Mouse (Mus musculus): ENCODE data around the gene Ctxn1. TPM values are rescaled to one million over a fixed set of nuclear protein-coding genes. Genes with fewer than 3 reads are reported as not detected.

Ctxn1 gene
- polyA plus RNA-seq, 1 experiment from 2014 or later, result 210 TPM

DNA sequence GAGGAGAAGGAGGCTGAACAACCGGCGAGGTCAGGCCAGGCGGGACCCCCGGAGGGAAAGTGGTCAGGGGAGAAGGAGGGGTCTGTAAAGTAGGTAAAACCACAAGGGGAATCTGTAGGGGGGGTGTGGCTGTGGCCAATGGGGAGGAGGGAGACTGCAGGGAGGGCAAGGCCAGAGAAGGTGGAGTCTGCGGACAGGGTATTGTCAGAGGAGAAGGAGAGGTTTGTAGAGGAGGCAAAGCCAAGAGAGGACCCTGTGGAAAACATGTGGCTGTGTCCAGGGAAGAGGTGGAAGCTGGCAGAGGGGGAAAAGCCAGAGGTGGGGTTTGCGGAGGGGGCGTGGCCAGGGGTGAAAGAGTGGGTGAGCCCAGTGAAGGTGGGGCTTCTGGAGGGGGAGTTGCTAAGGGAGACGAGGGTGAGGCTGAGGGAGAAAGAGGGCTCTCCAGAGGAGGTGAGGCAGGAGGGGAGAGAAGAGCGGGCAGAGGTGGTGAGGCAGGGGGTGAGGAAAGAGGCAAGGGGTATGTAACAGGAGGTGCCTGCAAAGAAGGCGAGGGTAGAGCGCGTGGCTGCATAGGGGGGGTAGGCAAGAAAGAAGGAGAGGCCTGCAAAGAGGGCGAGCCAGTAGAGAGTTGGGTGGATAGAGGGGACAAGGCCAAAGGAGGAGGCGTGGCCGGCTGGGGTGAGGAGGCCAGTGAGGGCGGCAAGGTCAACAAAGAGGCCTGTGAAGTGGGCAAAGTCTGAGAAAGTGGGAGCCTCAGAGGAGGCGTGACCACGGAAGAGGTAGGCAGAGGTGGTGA lies 45.7 kb downstream of the Ctxn1 start:
- Histone ChIP-seq H3K4me2 (ENCODE audit: low read length) (peak overlapping the region; percentile 96), H3K27ac (replicated peaks; ENCODE audit: low read depth, low read length) (peak overlapping the region; percentile 55), H3K27me3 (ENCODE audit: control insufficient read depth, insufficient read depth, low read length) (no peaks in the 10 kb centered on the region), H3K4me3 (replicated peaks; ENCODE audit: low read depth, low read length) (peak overlapping the region; percentile 46), H3K9ac (replicated peaks; ENCODE audit: low read length) (peak overlapping the region; percentile 66), H3K9me3 (ENCODE audit: control insufficient read depth, low read length) (no peaks in the 10 kb centered on the region), H3K36me3 (ENCODE audit: control insufficient read depth, insufficient read depth, low read length) (peaks cover 40% of the 10 kb centered on the region), H3K4me1 (ENCODE audit: control insufficient read depth, insufficient read depth, low read length) (peaks cover 41% of the 10 kb centered on the region)
- ATAC-seq (ENCODE audit: low FRiP score, low TSS enrichment), result 0 out of 2 replicates have a peak, but pooled peaks have one; percentile 4
- DNase-seq, result peak; percentile 63
- WGBS, result 4% methylated on average over 18 of the region's 18 CpGs

DNA sequence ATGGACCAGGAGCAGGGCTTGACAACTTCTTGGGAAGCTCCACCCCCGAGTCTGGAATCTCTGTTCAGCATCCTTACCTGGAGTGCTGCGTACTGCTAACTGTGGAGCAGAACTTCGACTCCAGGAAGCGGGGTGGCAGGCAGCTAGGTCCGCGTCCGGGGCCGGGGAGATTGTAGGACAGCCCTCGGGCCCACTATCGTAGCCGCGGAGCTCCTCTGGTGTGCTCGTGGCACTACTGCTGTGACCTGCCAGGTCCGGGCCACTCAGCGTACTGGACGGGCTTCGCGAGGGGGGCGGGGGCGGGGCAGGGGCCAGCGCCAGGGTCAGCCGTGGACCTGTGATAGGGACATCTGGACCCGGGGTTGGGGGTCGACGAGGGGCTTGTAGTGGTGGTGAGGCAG lies 46.3 kb downstream of the Ctxn1 start:
- Histone ChIP-seq H3K9me3 (ENCODE audit: control insufficient read depth, low read length) (no peaks in the 10 kb centered on the region), H3K9ac (replicated peaks; ENCODE audit: low read length) (peak overlapping the region; percentile 66), H3K36me3 (ENCODE audit: control insufficient read depth, insufficient read depth, low read length) (peaks cover 46% of the 10 kb centered on the region), H3K4me3 (replicated peaks; ENCODE audit: low read depth, low read length) (peak overlapping the region; percentile 46), H3K4me2 (ENCODE audit: low read length) (peak overlapping the region; percentile 96), H3K27me3 (ENCODE audit: control insufficient read depth, insufficient read depth, low read length) (no peaks in the 10 kb centered on the region), H3K27ac (replicated peaks; ENCODE audit: low read depth, low read length) (peak overlapping the region; percentile 55), H3K4me1 (ENCODE audit: control insufficient read depth, insufficient read depth, low read length) (peaks cover 39% of the 10 kb centered on the region)
- peak; percentile 55 for DNase-seq
- no peak for ATAC-seq (ENCODE audit: low FRiP score, low TSS enrichment)
- WGBS, result 4% methylated on average over 25 of the region's 25 CpGs

DNA sequence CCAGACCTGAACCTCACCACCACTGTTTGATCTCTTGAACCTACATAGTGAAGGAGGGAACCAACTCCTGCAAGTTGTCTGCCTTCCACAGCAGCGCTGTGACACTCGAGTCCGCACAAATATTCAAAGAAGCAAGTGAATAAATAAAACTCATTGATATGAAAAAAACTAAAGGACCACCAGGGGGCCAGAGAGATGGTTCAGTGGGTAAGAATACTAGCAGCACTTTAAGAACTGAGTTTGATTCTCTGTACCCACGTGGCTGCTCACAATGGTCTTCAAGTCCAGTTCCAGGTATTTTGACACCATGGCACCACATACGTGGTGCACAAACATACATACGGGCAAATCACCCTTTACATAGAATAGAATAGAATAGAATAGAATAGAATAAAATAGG lies 48.0 kb downstream of the Ctxn1 start:
- DNase-seq, result no peak
- no peak overlapping the region for H3K27ac ChIP-seq (replicated peaks; ENCODE audit: low read depth, low read length)
- H3K9ac ChIP-seq (replicated peaks; ENCODE audit: low read length), result no peak overlapping the region
- no peaks in the 10 kb centered on the region for H3K9me3 ChIP-seq (ENCODE audit: control insufficient read depth, low read length)
- ATAC-seq (ENCODE audit: low FRiP score, low TSS enrichment), result no peak
- peaks cover 63% of the 10 kb centered on the region for H3K36me3 ChIP-seq (ENCODE audit: control insufficient read depth, insufficient read depth, low read length)
- H3K27me3 ChIP-seq (ENCODE audit: control insufficient read depth, insufficient read depth, low read length), result no peaks in the 10 kb centered on the region
- WGBS, result 70% methylated on average over 6 of the region's 6 CpGs
- H3K4me1 ChIP-seq (ENCODE audit: control insufficient read depth, insufficient read depth, low read length), result peaks cover 35% of the 10 kb centered on the region
- no peak overlapping the region for H3K4me3 ChIP-seq (replicated peaks; ENCODE audit: low read depth, low read length)
- H3K4me2 ChIP-seq (ENCODE audit: low read length), result peak overlapping the region; percentile 17

Other genes with a start within 250 kb of the Ctxn1 start
- not detected in 2 replicates for gene Cd209f, start 153.4 kb downstream of the Ctxn1 start, polyA plus RNA-seq (2014; fragmentation: Nextera tagmentation; extraction: Ambion mirVana)
- not detected in 2 replicates for gene Cd209g, start 125.2 kb downstream of the Ctxn1 start, polyA plus RNA-seq (2014; fragmentation: Nextera tagmentation; extraction: Ambion mirVana)
- 93.6 and 98.0 TPM in 2 replicates for gene Evi5l, start 92.7 kb downstream of the Ctxn1 start, polyA plus RNA-seq (2014; fragmentation: Nextera tagmentation; extraction: Ambion mirVana)
- 51.8 and 67.1 TPM in 2 replicates for gene Prr36, start 41.8 kb downstream of the Ctxn1 start, polyA plus RNA-seq (2014; fragmentation: Nextera tagmentation; extraction: Ambion mirVana)
- 0.07 TPM in 1 of 2 replicates, not detected in the other for gene Lrrc8e, start 32.4 kb downstream of the Ctxn1 start, polyA plus RNA-seq (2014; fragmentation: Nextera tagmentation; extraction: Ambion mirVana)
- gene Map2k7, start 20.5 kb downstream of the Ctxn1 start, polyA plus RNA-seq (2014; fragmentation: Nextera tagmentation; extraction: Ambion mirVana), result 21.9 and 30.1 TPM in 2 replicates
- 0.70 and 0.80 TPM in 2 replicates for gene Gm49320, start 20.4 kb downstream of the Ctxn1 start, polyA plus RNA-seq (2014; fragmentation: Nextera tagmentation; extraction: Ambion mirVana)
- gene Tgfbr3l, start 11.1 kb downstream of the Ctxn1 start, polyA plus RNA-seq (2014; fragmentation: Nextera tagmentation; extraction: Ambion mirVana), result 4.6 and 5.0 TPM in 2 replicates
- 58.6 and 69.4 TPM in 2 replicates for gene Snapc2, start 6.2 kb downstream of the Ctxn1 start, polyA plus RNA-seq (2014; fragmentation: Nextera tagmentation; extraction: Ambion mirVana)
- gene Timm44, start 16.6 kb upstream of the Ctxn1 start, polyA plus RNA-seq (2014; fragmentation: Nextera tagmentation; extraction: Ambion mirVana), result 45.1 and 47.2 TPM in 2 replicates
- 17.0 and 18.4 TPM in 2 replicates for gene Ccl25, start 65.9 kb upstream of the Ctxn1 start, polyA plus RNA-seq (2014; fragmentation: Nextera tagmentation; extraction: Ambion mirVana)
- gene Elavl1, start 66.1 kb upstream of the Ctxn1 start, polyA plus RNA-seq (2014; fragmentation: Nextera tagmentation; extraction: Ambion mirVana), result 89.3 and 157 TPM in 2 replicates
- 37.7 and 41.1 TPM in 2 replicates for gene Cers4, start 233.8 kb upstream of the Ctxn1 start, polyA plus RNA-seq (2014; fragmentation: Nextera tagmentation; extraction: Ambion mirVana)

Data from midbrain, embryonic 14.5 days (tissue).